Mouse (Mus musculus) CD8-positive naive resting alpha-beta T cell, adult 2 months (primary cell): ENCODE measurements around the gene Gm45521.
"Not testable (repeated sequence)": the region's sequence is repeated elsewhere in the genome, so short reads cannot be mapped to it uniquely, and the experiment has no call there.

ENCODE experiments used
- DNase-seq, 2 experiments: peaks; one replicate each; pipeline ENCODE4 v3.0.0; 2022; ENCODE audit warnings: low read depth in 2 of 2, low spot score in 2 of 2

Gene Gm45521

GRCm38 (mm10) chr14:7999435-7999834, 42.3 kb downstream of the Gm45521 start:
- DNase-seq: no peak

GRCm38 (mm10) chr14:8000247-8000646, 43.2 kb downstream of the Gm45521 start:
- no peak for DNase-seq

GRCm38 (mm10) chr14:8000831-8001685, 44.0 kb downstream of the Gm45521 start:
- no peak for DNase-seq

GRCm38 (mm10) chr14:8002432-8003092, 45.5 kb downstream of the Gm45521 start, which contains the start of gene Abhd6:
TSS of gene Abhd6 (plus strand) at chr14:8002902.
- DNase-seq: peak; percentile 60 to 78

GRCm38 (mm10) chr14:8003093-8003670, 46.1 kb downstream of the Gm45521 start:
- no peak for DNase-seq

- DNase-seq: no peak
Measured at GRCm38 (mm10) chr14:8003727-8004670, 46.9 kb downstream of the Gm45521 start.

- DNase-seq: not testable (repeated sequence)
Measured at GRCm38 (mm10) chr14:8006061-8006460, 49.0 kb downstream of the Gm45521 start.

- no peak for DNase-seq
Measured at GRCm38 (mm10) chr14:8007084-8007483, 50.0 kb downstream of the Gm45521 start.

- DNase-seq: no peak
Measured at GRCm38 (mm10) chr14:8007486-8007885, 50.4 kb downstream of the Gm45521 start.

- no peak for DNase-seq
Measured at GRCm38 (mm10) chr14:8007923-8008322, 50.8 kb downstream of the Gm45521 start.
